Mouse (Mus musculus): ENCODE data around the gene Arih2. TPM values are rescaled to one million over a fixed set of nuclear protein-coding genes. Genes with fewer than 3 reads are reported as not detected.

The Arih2 gene
- total and polyA plus RNA-seq, 2 experiments = 26.8 to 34.0 TPM

GRCm38 (mm10) chr9:108571401-108571973, 77.7 kb downstream of the Arih2 start:
- H3K79me2 ChIP-seq (ENCODE audit: control insufficient read depth, insufficient read depth, low read length) = no peaks in the 10 kb centered on the region
- H3K36me3 ChIP-seq (ENCODE audit: control insufficient read depth, insufficient read depth, low read length) = peaks cover 2% of the 10 kb centered on the region; the same call in 1 of the 2 replicates
- WGBS = 97% methylated on average over 16 of the region's 16 CpGs
- H3K4me1 ChIP-seq (ENCODE audit: control insufficient read depth, insufficient read depth, low read length) = peaks cover 7% of the 10 kb centered on the region; the same call in 1 of the 2 replicates
- H3K4me3 ChIP-seq (ENCODE audit: insufficient read depth, low read depth, low read length) = no peak overlapping the region
- H3K27ac ChIP-seq (replicated peaks; ENCODE audit: insufficient read depth, low read depth, low read length) = no peak overlapping the region
- DNase-seq (ENCODE audit: extremely low read depth, low read depth, low spot score) = no peak
- no peak for TF ChIP-seq POLR2A (IDR thresholded peaks at IDR 0.05; ENCODE audit: extremely low read depth, insufficient read depth, low read length)
- TF ChIP-seq CTCF (IDR thresholded peaks at IDR 0.05; ENCODE audit: low read depth, low read length) = no peak
- H3K27me3 ChIP-seq (ENCODE audit: control insufficient read depth, insufficient read depth, low read length) = no peaks in the 10 kb centered on the region
- H3K9ac ChIP-seq (ENCODE audit: low read depth, low read length) = no peak overlapping the region

GRCm38 (mm10) chr9:108570207-108570896, 78.8 kb downstream of the Arih2 start:
- Histone ChIP-seq H3K4me1 (ENCODE audit: control insufficient read depth, insufficient read depth, low read length) (peaks cover 12% of the 10 kb centered on the region), H3K4me3 (ENCODE audit: insufficient read depth, low read depth, low read length) (peak overlapping the region; percentile 77), H3K27ac (replicated peaks; ENCODE audit: insufficient read depth, low read depth, low read length) (no peak overlapping the region), H3K27me3 (ENCODE audit: control insufficient read depth, insufficient read depth, low read length) (no peaks in the 10 kb centered on the region), H3K36me3 (ENCODE audit: control insufficient read depth, insufficient read depth, low read length) (peaks cover 2% of the 10 kb centered on the region; the same call in 1 of the 2 replicates), H3K79me2 (ENCODE audit: control insufficient read depth, insufficient read depth, low read length) (no peaks in the 10 kb centered on the region), H3K9ac (ENCODE audit: low read depth, low read length) (peak overlapping the region; percentile 59)
- TF ChIP-seq POLR2A (IDR thresholded peaks at IDR 0.05; ENCODE audit: extremely low read depth, insufficient read depth, low read length) (no peak), CTCF (IDR thresholded peaks at IDR 0.05; ENCODE audit: low read depth, low read length) (peak; percentile 83)
- DNase-seq (ENCODE audit: extremely low read depth, low read depth, low spot score) = peak; percentile 61
- 2% methylated on average over 40 of the region's 40 CpGs for WGBS

GRCm38 (mm10) chr9:108569381-108570206, 79.6 kb downstream of the Arih2 start, which contains the start of gene Dalrd3:
Gene Dalrd3, plus strand, starts transcription at chr9:108569886.
- Histone ChIP-seq H3K79me2 (ENCODE audit: control insufficient read depth, insufficient read depth, low read length) (no peaks in the 10 kb centered on the region), H3K36me3 (ENCODE audit: control insufficient read depth, insufficient read depth, low read length) (peaks cover 2% of the 10 kb centered on the region; the same call in 1 of the 2 replicates), H3K4me1 (ENCODE audit: control insufficient read depth, insufficient read depth, low read length) (peaks cover 12% of the 10 kb centered on the region), H3K4me3 (ENCODE audit: insufficient read depth, low read depth, low read length) (peak within 1 kb of the TSS; percentile 77), H3K9ac (ENCODE audit: low read depth, low read length) (peak within 1 kb of the TSS; percentile 59), H3K27ac (replicated peaks; ENCODE audit: insufficient read depth, low read depth, low read length) (peak within 1 kb of the TSS; percentile 65), H3K27me3 (ENCODE audit: control insufficient read depth, insufficient read depth, low read length) (no peaks in the 10 kb centered on the region)
- 0 out of 2 replicates have a peak, but pooled peaks have one; percentile 37 for TF ChIP-seq POLR2A (IDR thresholded peaks at IDR 0.05; ENCODE audit: extremely low read depth, insufficient read depth, low read length)
- TF ChIP-seq CTCF (IDR thresholded peaks at IDR 0.05; ENCODE audit: low read depth, low read length) = no peak
- 5% methylated on average over 42 of the region's 42 CpGs for WGBS
- peak; percentile 85 for DNase-seq (ENCODE audit: extremely low read depth, low read depth, low spot score)

- WGBS = 50% methylated on average over 17 of the region's 17 CpGs
- Histone ChIP-seq H3K9ac (ENCODE audit: low read depth, low read length) (0 out of 2 replicates have a peak overlapping the region, but pooled peaks have one; percentile 7), H3K79me2 (ENCODE audit: control insufficient read depth, insufficient read depth, low read length) (no peaks in the 10 kb centered on the region), H3K4me3 (ENCODE audit: insufficient read depth, low read depth, low read length) (no peak overlapping the region), H3K4me1 (ENCODE audit: control insufficient read depth, insufficient read depth, low read length) (peaks cover 12% of the 10 kb centered on the region), H3K27me3 (ENCODE audit: control insufficient read depth, insufficient read depth, low read length) (no peaks in the 10 kb centered on the region), H3K36me3 (ENCODE audit: control insufficient read depth, insufficient read depth, low read length) (peaks cover 2% of the 10 kb centered on the region; the same call in 1 of the 2 replicates), H3K27ac (replicated peaks; ENCODE audit: insufficient read depth, low read depth, low read length) (peak overlapping the region; percentile 65)
- no peak for TF ChIP-seq CTCF (IDR thresholded peaks at IDR 0.05; ENCODE audit: low read depth, low read length)
- TF ChIP-seq POLR2A (IDR thresholded peaks at IDR 0.05; ENCODE audit: extremely low read depth, insufficient read depth, low read length) = no peak
- no peak for DNase-seq (ENCODE audit: extremely low read depth, low read depth, low spot score)
Measured at GRCm38 (mm10) chr9:108568511-108568921, 80.7 kb downstream of the Arih2 start.

- WGBS = 3% methylated on average over 18 of the region's 18 CpGs
- DNase-seq (ENCODE audit: extremely low read depth, low read depth, low spot score) = no peak
- peaks cover 12% of the 10 kb centered on the region for H3K4me1 ChIP-seq (ENCODE audit: control insufficient read depth, insufficient read depth, low read length)
- TF ChIP-seq CTCF (IDR thresholded peaks at IDR 0.05; ENCODE audit: low read depth, low read length) (no peak), POLR2A (IDR thresholded peaks at IDR 0.05; ENCODE audit: extremely low read depth, insufficient read depth, low read length) (no peak)
- H3K9ac ChIP-seq (ENCODE audit: low read depth, low read length) = peak overlapping the region; percentile 77
- H3K4me3 ChIP-seq (ENCODE audit: insufficient read depth, low read depth, low read length) = peak overlapping the region; percentile 73
- H3K27ac ChIP-seq (replicated peaks; ENCODE audit: insufficient read depth, low read depth, low read length) = peak overlapping the region; percentile 65
- H3K36me3 ChIP-seq (ENCODE audit: control insufficient read depth, insufficient read depth, low read length) = peaks cover 4% of the 10 kb centered on the region; the same call in 1 of the 2 replicates
- no peaks in the 10 kb centered on the region for H3K79me2 ChIP-seq (ENCODE audit: control insufficient read depth, insufficient read depth, low read length)
- no peaks in the 10 kb centered on the region for H3K27me3 ChIP-seq (ENCODE audit: control insufficient read depth, insufficient read depth, low read length)
Measured at GRCm38 (mm10) chr9:108567931-108568419, 81.2 kb downstream of the Arih2 start.
